Mouse (Mus musculus) forebrain, embryonic 14.5 days (tissue): ENCODE measurements around the gene Angpt4. TPM values are rescaled to one million over a fixed set of nuclear protein-coding genes. Genes with fewer than 3 reads are reported as not detected.

ENCODE experiments used
- ATAC-seq: fragments of 200-750 bp; cut with Nextera tagmentation; 2 replicates; pipeline ENCODE4 v1.8.0; 2017; ENCODE audit warnings: mild to moderate bottlenecking, moderate library complexity
- DNase-seq: peaks from one replicate; pipeline ENCODE4 v3.0.0-alpha.2; 2015; ENCODE audit warnings: low spot score
- H3K27ac ChIP-seq: fragments of 300-500 bp; sonication (generic); 2 replicates; pipeline ENCODE4 v1.5.1; 2014; ENCODE audit warnings: low read depth, mild to moderate bottlenecking, control low read depth, low read length, moderate library complexity
- H3K27me3 ChIP-seq: fragments of 300-500 bp; sonication (generic); replicated peaks from 2 replicates; pipeline ENCODE4 v1.6.1; 2014; ENCODE audit warnings: low read length, control low read depth, mixed read lengths; ENCODE audit not compliant: control insufficient read depth, insufficient read depth
- H3K36me3 ChIP-seq: fragments of 300-500 bp; sonication (generic); 2 replicates; pipeline ENCODE4 v1.6.1; 2014; ENCODE audit warnings: low read length, control low read depth; ENCODE audit not compliant: control insufficient read depth, insufficient read depth
- H3K4me1 ChIP-seq: fragments of 300-500 bp; sonication (generic); 2 replicates; pipeline ENCODE4 v1.6.1; 2014; ENCODE audit warnings: antibody characterized with exemption, low read length, control low read depth; ENCODE audit not compliant: control insufficient read depth, insufficient read depth
- H3K4me2 ChIP-seq: fragments of 300-500 bp; sonication (generic); 2 replicates; pipeline ENCODE4 v1.6.1; 2014; ENCODE audit warnings: mild to moderate bottlenecking, control low read depth, low read length
- H3K4me3 ChIP-seq: fragments of 300-500 bp; sonication (generic); 2 replicates; pipeline ENCODE4 v1.5.1; 2014; ENCODE audit warnings: low read depth, low read length, control low read depth
- H3K9ac ChIP-seq: fragments of 300-500 bp; sonication (generic); 2 replicates; pipeline ENCODE4 v1.6.1; 2014; ENCODE audit warnings: mild to moderate bottlenecking, low read length, control low read depth, moderate library complexity
- H3K9me3 ChIP-seq: fragments of 300-500 bp; sonication (generic); replicated peaks from 2 replicates; pipeline ENCODE4 v1.6.1; 2016; ENCODE audit warnings: low read length, control low read depth, mixed read lengths; ENCODE audit not compliant: control insufficient read depth
- WGBS: fragments of 180-500 bp; shearing (Covaris S2); extraction: QIAGEN DNeasy Blood & Tissue Kit; methylation state at CpG from one replicate; pipeline ENCODE4 v1.1.7; 2014; 5-methylcytosine and 5-hydroxymethylcytosine counted together
- polyA plus RNA-seq: library from polyadenylated mRNA; unstranded; fragments of >200 nt; fragmentation: Nextera tagmentation; extraction: Ambion mirVana; gene quantifications from 2 replicates; pipeline ENCODE4 v1.2.1, GENCODE M21; 2014

Gene Angpt4
- polyA plus RNA-seq, 1 experiment from 2014 or later: not detected

DNA sequence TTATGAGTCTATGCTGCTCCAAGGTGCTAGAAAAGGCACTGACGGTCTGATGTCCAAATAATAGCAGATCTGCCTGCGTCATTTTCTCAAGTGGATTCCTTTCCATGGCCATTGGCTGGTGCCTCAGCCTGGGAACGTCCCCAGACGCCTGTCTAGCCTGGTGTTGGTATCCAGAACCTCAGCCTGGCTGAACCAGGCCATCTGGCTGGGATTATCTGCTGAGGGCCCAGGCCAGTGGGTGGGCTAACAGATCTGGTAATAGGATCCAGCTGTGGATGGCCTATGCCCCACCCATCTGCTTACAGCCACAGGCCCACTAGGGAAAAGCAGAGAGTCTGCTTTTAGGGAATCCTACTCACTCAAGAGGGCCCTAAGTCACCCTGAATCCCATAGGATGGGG lies 10.6 kb downstream of the Angpt4 start:
- no peaks in the 10 kb centered on the region for H3K9me3 ChIP-seq
- no peak overlapping the region for H3K4me2 ChIP-seq
- H3K9ac ChIP-seq: no peak overlapping the region
- ATAC-seq (no peak), DNase-seq (no peak)
- no peak overlapping the region for H3K27ac ChIP-seq
- H3K36me3 ChIP-seq: no peaks in the 10 kb centered on the region
- H3K27me3 ChIP-seq: no peaks in the 10 kb centered on the region
- 63% methylated on average over 4 of the region's 4 CpGs for WGBS
- no peak overlapping the region for H3K4me3 ChIP-seq
- no peaks in the 10 kb centered on the region for H3K4me1 ChIP-seq

- H3K9me3 ChIP-seq: no peaks in the 10 kb centered on the region
- H3K9ac ChIP-seq: no peak overlapping the region
- DNase-seq (no peak), ATAC-seq (no peak)
- no peak overlapping the region for H3K4me2 ChIP-seq
- H3K27ac ChIP-seq: no peak overlapping the region
- H3K4me3 ChIP-seq: no peak overlapping the region
- no peaks in the 10 kb centered on the region for H3K4me1 ChIP-seq
- WGBS: 84% methylated on average over 7 of the region's 7 CpGs
- no peaks in the 10 kb centered on the region for H3K36me3 ChIP-seq
- H3K27me3 ChIP-seq: no peaks in the 10 kb centered on the region
These were observed 13.3 kb downstream of the Angpt4 start for GRCm38 (mm10) chr2:151924276-151924675.

DNA sequence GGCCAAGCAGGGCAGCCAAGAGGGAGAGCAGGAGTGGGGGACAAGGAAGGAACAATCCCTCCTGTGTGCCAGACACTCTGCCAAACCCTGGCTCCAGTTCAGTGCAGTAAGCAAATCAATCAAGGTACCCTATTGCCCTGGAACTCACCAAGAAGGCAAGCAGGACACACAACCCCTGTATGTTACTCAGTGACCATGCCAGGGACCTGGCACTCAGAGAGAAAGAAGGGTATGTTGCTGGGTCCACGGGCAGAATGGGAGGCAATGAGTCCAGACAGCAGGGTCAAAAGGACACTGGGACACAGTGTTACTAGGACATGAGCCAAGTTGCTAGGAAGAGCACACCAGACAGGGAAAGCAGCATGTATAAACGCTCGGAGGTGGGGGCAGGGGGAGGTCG lies 14.7 kb downstream of the Angpt4 start:
- DNase-seq (no peak), ATAC-seq (no peak)
- Histone ChIP-seq H3K9ac (no peak overlapping the region), H3K9me3 (no peaks in the 10 kb centered on the region), H3K36me3 (no peaks in the 10 kb centered on the region), H3K27me3 (no peaks in the 10 kb centered on the region), H3K27ac (no peak overlapping the region), H3K4me3 (no peak overlapping the region), H3K4me1 (no peaks in the 10 kb centered on the region), H3K4me2 (no peak overlapping the region)
- 76% methylated on average over 4 of the region's 4 CpGs for WGBS

- WGBS: 92% methylated on average over 11 of the region's 11 CpGs
- Histone ChIP-seq H3K4me1 (no peaks in the 10 kb centered on the region), H3K4me2 (no peak overlapping the region), H3K27me3 (no peaks in the 10 kb centered on the region), H3K9me3 (no peaks in the 10 kb centered on the region), H3K9ac (no peak overlapping the region), H3K27ac (no peak overlapping the region), H3K4me3 (no peak overlapping the region), H3K36me3 (no peaks in the 10 kb centered on the region)
- ATAC-seq (no peak), DNase-seq (no peak)
These were observed 16.1 kb downstream of the Angpt4 start for GRCm38 (mm10) chr2:151927103-151927502.

DNA sequence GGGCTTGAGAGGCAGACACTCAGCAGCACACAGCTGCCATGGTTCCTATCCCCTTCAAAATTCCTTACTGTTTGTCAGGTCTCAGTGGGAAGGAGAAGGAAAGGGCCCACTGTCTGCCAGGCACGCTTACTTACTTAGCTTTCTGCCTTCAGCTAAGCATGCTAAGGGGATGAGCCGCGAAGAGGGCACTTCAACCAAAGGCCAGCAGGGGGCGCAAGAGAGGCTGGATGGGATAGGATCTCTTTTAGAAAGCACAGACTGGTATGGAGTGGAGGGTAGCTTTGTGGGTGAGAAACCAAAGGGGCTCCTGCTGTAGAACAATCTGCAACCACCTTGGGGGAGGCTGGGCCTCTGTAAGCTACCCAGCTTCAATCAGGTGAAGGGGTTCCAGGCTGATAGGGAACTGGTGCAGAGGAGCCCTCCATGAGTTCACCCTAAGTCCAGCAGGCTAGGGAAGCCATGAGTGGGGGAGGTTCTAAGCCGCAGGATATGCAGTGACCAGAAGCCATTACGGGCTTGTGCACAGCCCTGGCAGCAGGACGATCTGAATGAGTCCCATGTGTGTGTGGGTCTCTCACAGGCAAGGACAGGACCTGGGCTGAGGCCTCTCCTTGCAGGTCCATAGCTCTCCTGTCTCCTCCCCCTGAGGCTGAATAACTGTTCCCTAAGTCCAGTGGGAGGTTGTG lies 19.5 kb downstream of the Angpt4 start:
- DNase-seq: peak; percentile 79
- Histone ChIP-seq H3K4me3 (no peak overlapping the region), H3K9ac (no peak overlapping the region), H3K9me3 (no peaks in the 10 kb centered on the region), H3K36me3 (no peaks in the 10 kb centered on the region), H3K4me1 (no peaks in the 10 kb centered on the region), H3K4me2 (no peak overlapping the region), H3K27ac (no peak overlapping the region), H3K27me3 (no peaks in the 10 kb centered on the region)
- 29% methylated on average over 7 of the region's 7 CpGs for WGBS
- ATAC-seq: peak; percentile 55

GRCm38 (mm10) chr2:151937893-151938292 lies 26.9 kb downstream of the Angpt4 start:
- no peaks in the 10 kb centered on the region for H3K36me3 ChIP-seq
- 60% methylated on average over 3 of the region's 3 CpGs for WGBS
- ATAC-seq: no peak
- no peaks in the 10 kb centered on the region for H3K9me3 ChIP-seq
- H3K9ac ChIP-seq: no peak overlapping the region
- H3K27ac ChIP-seq: no peak overlapping the region
- H3K27me3 ChIP-seq: no peaks in the 10 kb centered on the region
- no peak overlapping the region for H3K4me3 ChIP-seq
- H3K4me1 ChIP-seq: no peaks in the 10 kb centered on the region
- H3K4me2 ChIP-seq: no peak overlapping the region
- DNase-seq: no peak

GRCm38 (mm10) chr2:151938780-151939200 lies 27.8 kb downstream of the Angpt4 start:
- 58% methylated on average over 11 of the region's 11 CpGs for WGBS
- Histone ChIP-seq H3K4me1 (no peaks in the 10 kb centered on the region), H3K9me3 (no peaks in the 10 kb centered on the region), H3K4me2 (no peak overlapping the region), H3K27me3 (no peaks in the 10 kb centered on the region), H3K4me3 (no peak overlapping the region), H3K9ac (no peak overlapping the region), H3K36me3 (no peaks in the 10 kb centered on the region), H3K27ac (no peak overlapping the region)
- DNase-seq: peak; percentile 22
- ATAC-seq: no peak

- Histone ChIP-seq H3K4me3 (no peak overlapping the region), H3K4me2 (no peak overlapping the region), H3K27ac (no peak overlapping the region), H3K9ac (no peak overlapping the region), H3K4me1 (no peaks in the 10 kb centered on the region), H3K27me3 (no peaks in the 10 kb centered on the region), H3K36me3 (no peaks in the 10 kb centered on the region), H3K9me3 (no peaks in the 10 kb centered on the region)
- no peak for ATAC-seq
- WGBS: 89% methylated on average over 5 of the region's 5 CpGs
- DNase-seq: no peak
These were observed 28.8 kb downstream of the Angpt4 start for GRCm38 (mm10) chr2:151939651-151940420.

GRCm38 (mm10) chr2:151941269-151941668 lies 30.3 kb downstream of the Angpt4 start:
- H3K4me1 ChIP-seq: no peaks in the 10 kb centered on the region
- no peak overlapping the region for H3K4me2 ChIP-seq
- no peaks in the 10 kb centered on the region for H3K9me3 ChIP-seq
- 46% methylated on average over 2 of the region's 2 CpGs for WGBS
- ATAC-seq (0 out of 2 replicates have a peak, but pooled peaks have one; percentile 44), DNase-seq (no peak)
- no peak overlapping the region for H3K9ac ChIP-seq
- H3K27ac ChIP-seq: no peak overlapping the region
- no peaks in the 10 kb centered on the region for H3K27me3 ChIP-seq
- no peaks in the 10 kb centered on the region for H3K36me3 ChIP-seq
- H3K4me3 ChIP-seq: no peak overlapping the region
